Mouse (Mus musculus) C2C12 (cell line): ENCODE results near the gene Mpg. TPM values are rescaled to one million over a fixed set of nuclear protein-coding genes. Genes with fewer than 3 reads are reported as not detected.
A peak's percentile ranks its signal among the peaks of the same experiment; 100 is the strongest.

Experiments used
- H3K27me3 ChIP-seq: one replicate; pipeline ENCODE4 v1.6.1; 2011; ENCODE audit not compliant: control insufficient read depth, insufficient read depth, insufficient read length
- H3K36me3 ChIP-seq: one replicate; pipeline ENCODE4 v1.6.1; 2011; ENCODE audit not compliant: control insufficient read depth, insufficient read depth
- H3K4me3 ChIP-seq: one replicate; pipeline ENCODE4 v1.5.1; 2011; ENCODE audit warnings: mild to moderate bottlenecking, control low read depth; ENCODE audit not compliant: poor library complexity, insufficient read depth, severe bottlenecking
- H3K79me2 ChIP-seq: one replicate; pipeline ENCODE4 v1.6.1; 2011; ENCODE audit not compliant: control insufficient read depth, insufficient read depth
- H3K79me3 ChIP-seq: one replicate; pipeline ENCODE4 v1.6.1; 2011; ENCODE audit warnings: low read depth, control low read depth
- H3ac ChIP-seq: one replicate; pipeline ENCODE3; 2011; ENCODE audit warnings: low read depth; ENCODE audit not compliant: control insufficient read depth, insufficient read length
- CEBPB ChIP-seq: IDR thresholded peaks from one replicate; pipeline ENCODE4 v1.6.1; 2011; ENCODE audit warnings: low read depth, mild to moderate bottlenecking, control low read depth, moderate library complexity
- CTCF ChIP-seq: IDR thresholded peaks from one replicate; pipeline ENCODE4 v1.5.1; 2011; ENCODE audit not compliant: control insufficient read depth, insufficient read depth, insufficient read length
- FOSL1 ChIP-seq: IDR thresholded peaks from one replicate; pipeline ENCODE4 v1.8.0; 2011; ENCODE audit warnings: mild to moderate bottlenecking, low read length; ENCODE audit not compliant: poor library complexity, insufficient read depth, severe bottlenecking
- MAX ChIP-seq: IDR thresholded peaks from one replicate; pipeline ENCODE4 v1.6.1; 2011; ENCODE audit warnings: mild to moderate bottlenecking, control low read depth
- MYOD1 ChIP-seq: IDR thresholded peaks from one replicate; pipeline ENCODE4 v1.6.1; 2011; ENCODE audit warnings: low read depth; ENCODE audit not compliant: control insufficient read depth, insufficient read length
- MYOG ChIP-seq: IDR thresholded peaks from one replicate; pipeline ENCODE4 v1.6.1; 2011; ENCODE audit not compliant: control insufficient read depth, insufficient read length; ENCODE audit errors: extremely low read depth
- USF1 ChIP-seq: IDR thresholded peaks from one replicate; pipeline ENCODE4 v1.6.1; 2011; ENCODE audit warnings: low read depth, mild to moderate bottlenecking, control low read depth, moderate library complexity
- polyA plus RNA-seq: library from polyadenylated mRNA; unstranded; fragments of >200 nt; fragmentation: generic; extraction: Trizol; gene quantifications from one replicate; pipeline ENCODE4 v1.2.1, GENCODE M21; 2012; ENCODE audit warnings: missing spikeins

Gene Mpg
- polyA plus RNA-seq, 1 experiment: 19.9 TPM

GRCm38 (mm10) chr11:32244064-32244463, 17.8 kb downstream of the Mpg start:
- H3ac ChIP-seq: no peak overlapping the region
- H3K79me3 ChIP-seq: no peaks in the 10 kb centered on the region
- peaks cover 64% of the 10 kb centered on the region for H3K36me3 ChIP-seq
- no peaks in the 10 kb centered on the region for H3K27me3 ChIP-seq
- H3K79me2 ChIP-seq: no peaks in the 10 kb centered on the region
- TF ChIP-seq CTCF: no peak
- no peak for TF ChIP-seq FOSL1
- TF ChIP-seq MYOG: no peak
- no peak for TF ChIP-seq MAX
- no peak for TF ChIP-seq MYOD1
- no peak for TF ChIP-seq CEBPB
- no peak for TF ChIP-seq USF1
- no peak overlapping the region for H3K4me3 ChIP-seq

DNA sequence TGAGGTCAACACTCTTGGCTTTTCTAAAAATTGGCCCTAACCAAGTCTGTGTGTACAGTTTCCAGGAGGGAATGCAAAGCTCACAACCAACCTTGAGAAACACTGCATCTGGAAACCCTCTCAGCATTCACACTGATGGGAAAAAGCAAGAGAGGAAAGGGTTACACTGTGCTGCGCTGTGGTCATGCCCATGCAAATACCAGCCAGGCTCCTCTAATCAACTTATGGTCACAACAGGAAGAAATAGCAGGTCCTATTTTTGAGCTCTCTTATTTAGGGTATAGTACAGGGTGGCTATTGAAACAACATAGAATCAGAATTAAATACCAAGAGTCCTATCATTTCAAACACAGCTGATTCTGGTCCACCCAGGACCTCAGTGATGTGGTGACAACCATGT, 18.3 kb downstream of the Mpg start:
- no peaks in the 10 kb centered on the region for H3K79me3 ChIP-seq
- peaks cover 69% of the 10 kb centered on the region for H3K36me3 ChIP-seq
- TF ChIP-seq MAX: no peak
- H3K4me3 ChIP-seq: no peak overlapping the region
- H3ac ChIP-seq: no peak overlapping the region
- H3K79me2 ChIP-seq: peaks cover 2% of the 10 kb centered on the region
- no peaks in the 10 kb centered on the region for H3K27me3 ChIP-seq

DNA sequence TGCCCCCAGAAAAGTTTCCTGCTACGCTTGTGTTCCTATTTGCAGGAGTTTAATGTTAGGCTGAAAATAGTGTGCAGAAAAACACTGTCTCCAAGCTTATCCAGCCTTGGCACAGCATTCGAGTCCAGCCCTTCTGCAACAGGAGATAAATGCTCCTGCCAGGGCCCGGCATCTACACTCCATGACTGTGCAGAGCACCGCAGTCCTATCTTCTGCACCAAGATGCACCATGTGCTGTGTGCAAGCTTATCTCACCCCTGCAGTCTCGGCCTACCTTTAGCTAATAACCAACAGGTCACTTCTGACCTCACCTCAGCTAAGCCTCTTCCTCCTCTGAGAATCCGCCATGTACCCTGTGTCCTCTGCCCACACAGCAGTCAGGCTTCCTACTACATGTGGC, 19.3 kb downstream of the Mpg start:
- Histone ChIP-seq H3K36me3 (peaks cover 77% of the 10 kb centered on the region), H3K79me3 (no peaks in the 10 kb centered on the region), H3K79me2 (peaks cover 10% of the 10 kb centered on the region), H3ac (no peak overlapping the region), H3K27me3 (no peaks in the 10 kb centered on the region), H3K4me3 (no peak overlapping the region)
- TF ChIP-seq MYOG (no peak), MYOD1 (no peak), USF1 (no peak), CTCF (no peak), FOSL1 (no peak), MAX (no peak), CEBPB (no peak)

DNA sequence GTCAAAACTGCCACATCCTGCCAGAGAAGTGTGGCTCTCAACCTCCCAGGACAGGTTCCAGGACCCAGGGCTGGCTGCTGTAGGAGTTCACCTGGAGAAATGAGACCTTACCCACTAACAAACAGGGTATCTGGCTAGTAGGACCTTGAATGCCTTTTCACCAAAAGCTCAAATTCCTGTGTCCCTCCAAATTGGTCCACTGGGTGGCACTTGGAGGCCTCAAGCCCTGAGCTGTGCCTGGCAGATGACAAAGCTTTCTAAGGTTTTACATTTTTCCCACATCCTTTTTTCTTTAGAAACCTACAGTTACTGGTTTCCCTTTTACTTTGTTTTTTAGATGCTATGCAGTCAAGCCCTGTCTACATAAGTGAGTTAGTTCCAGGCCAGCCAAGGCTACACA, 20.8 kb downstream of the Mpg start:
- Histone ChIP-seq H3K79me3 (no peaks in the 10 kb centered on the region), H3K36me3 (peaks cover 73% of the 10 kb centered on the region), H3K79me2 (peaks cover 10% of the 10 kb centered on the region), H3K27me3 (no peaks in the 10 kb centered on the region), H3ac (no peak overlapping the region), H3K4me3 (no peak overlapping the region)
- TF ChIP-seq CEBPB (no peak), CTCF (peak; percentile 16)

GRCm38 (mm10) chr11:32248350-32248749, 22.0 kb downstream of the Mpg start:
- Histone ChIP-seq H3K27me3 (no peaks in the 10 kb centered on the region), H3K79me2 (peaks cover 10% of the 10 kb centered on the region), H3K79me3 (no peaks in the 10 kb centered on the region), H3K36me3 (peaks cover 75% of the 10 kb centered on the region), H3ac (no peak overlapping the region), H3K4me3 (no peak overlapping the region)
- TF ChIP-seq MAX (no peak), MYOD1 (no peak), CTCF (no peak), CEBPB (no peak), MYOG (no peak), USF1 (no peak), FOSL1 (no peak)

DNA sequence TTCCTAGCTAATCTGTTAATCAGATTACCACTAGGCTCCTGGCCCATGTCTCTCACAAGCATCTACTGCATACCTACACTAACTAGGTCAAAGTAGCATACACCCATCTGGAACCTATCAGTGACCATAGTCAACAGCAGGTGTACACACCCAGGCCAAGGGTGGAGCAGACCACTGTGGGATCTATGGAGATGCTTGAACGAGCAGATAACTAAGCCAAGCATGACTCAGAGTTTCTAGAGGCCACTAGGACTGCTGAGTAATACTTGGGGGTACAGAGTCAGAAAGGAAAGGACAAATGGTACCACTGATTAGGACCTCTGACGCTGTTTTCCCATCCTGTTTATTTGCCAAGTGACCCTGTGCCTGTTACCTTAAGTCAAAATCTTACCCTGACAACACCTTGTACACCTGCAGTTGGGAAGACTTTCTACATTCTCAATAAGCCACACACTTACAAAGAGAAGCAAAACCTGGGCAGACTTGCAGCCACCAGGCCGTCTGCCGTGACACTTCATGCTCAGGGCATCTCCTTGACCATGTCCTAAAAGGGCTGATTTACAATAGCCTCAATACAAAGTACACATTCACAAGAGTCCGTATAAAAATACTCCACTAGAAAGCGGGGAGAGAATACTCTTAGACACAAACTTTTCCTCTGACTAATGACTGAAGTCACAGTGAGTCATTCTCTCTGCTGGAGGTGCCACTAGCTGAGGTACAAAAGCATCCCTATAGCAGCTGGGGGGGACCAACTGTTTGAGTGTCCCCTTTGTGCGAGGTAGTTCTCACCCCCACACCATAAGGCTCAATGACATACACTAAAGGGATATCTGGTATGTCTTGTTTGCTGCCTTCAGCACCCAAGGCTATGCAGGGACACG, 24.8 kb downstream of the Mpg start:
- Histone ChIP-seq H3K36me3 (peaks cover 70% of the 10 kb centered on the region), H3K27me3 (no peaks in the 10 kb centered on the region), H3K4me3 (no peak overlapping the region), H3K79me2 (peaks cover 17% of the 10 kb centered on the region), H3ac (peak overlapping the region; percentile 54), H3K79me3 (no peaks in the 10 kb centered on the region)
- TF ChIP-seq USF1: no peak
- no peak for TF ChIP-seq MAX
- TF ChIP-seq FOSL1: peak; percentile 49
- no peak for TF ChIP-seq CTCF
- TF ChIP-seq MYOD1: peak; percentile 93
- no peak for TF ChIP-seq MYOG
- TF ChIP-seq CEBPB: no peak
